Mouse (Mus musculus): ENCODE data around the gene Hsbp1. TPM values are rescaled to one million over a fixed set of nuclear protein-coding genes. Genes with fewer than 3 reads are reported as not detected.

Gene Hsbp1
- polyA plus RNA-seq, 1 experiment from 2014 or later = 256 TPM

- Histone ChIP-seq H3K27me3 (replicated peaks; ENCODE audit: control insufficient read depth, insufficient read depth, low read length) (no peaks in the 10 kb centered on the region), H3K36me3 (ENCODE audit: control insufficient read depth, insufficient read depth) (no peaks in the 10 kb centered on the region), H3K4me3 (ENCODE audit: low read depth, low read length) (no peak overlapping the region), H3K27ac (ENCODE audit: low read depth, low read length) (no peak overlapping the region), H3K4me2 (replicated peaks; ENCODE audit: low read depth) (no peak overlapping the region), H3K9me3 (ENCODE audit: control insufficient read depth) (no peaks in the 10 kb centered on the region), H3K4me1 (replicated peaks; ENCODE audit: control insufficient read depth, insufficient read depth, low read length) (no peaks in the 10 kb centered on the region), H3K9ac (ENCODE audit: low read depth, low read length) (no peak overlapping the region)
- ATAC-seq = no peak
- WGBS = 70% methylated on average over 7 of the region's 7 CpGs
- TF ChIP-seq CTCF (IDR thresholded peaks at IDR 0.05; ENCODE audit: low read depth) = no peak
These were observed 34.2 kb downstream of the Hsbp1 start for GRCm38 (mm10) chr8:119378476-119378875.

GRCm38 (mm10) chr8:119380619-119381018 lies 36.3 kb downstream of the Hsbp1 start:
- H3K4me1 ChIP-seq (replicated peaks; ENCODE audit: control insufficient read depth, insufficient read depth, low read length) = no peaks in the 10 kb centered on the region
- H3K4me2 ChIP-seq (replicated peaks; ENCODE audit: low read depth) = no peak overlapping the region
- H3K27me3 ChIP-seq (replicated peaks; ENCODE audit: control insufficient read depth, insufficient read depth, low read length) = no peaks in the 10 kb centered on the region
- TF ChIP-seq CTCF (IDR thresholded peaks at IDR 0.05; ENCODE audit: low read depth) = peak; percentile 75
- H3K36me3 ChIP-seq (ENCODE audit: control insufficient read depth, insufficient read depth) = no peaks in the 10 kb centered on the region
- no peak for ATAC-seq
- no peak overlapping the region for H3K4me3 ChIP-seq (ENCODE audit: low read depth, low read length)
- no peaks in the 10 kb centered on the region for H3K9me3 ChIP-seq (ENCODE audit: control insufficient read depth)
- 31% methylated on average over 4 of the region's 4 CpGs for WGBS
- no peak overlapping the region for H3K9ac ChIP-seq (ENCODE audit: low read depth, low read length)
- no peak overlapping the region for H3K27ac ChIP-seq (ENCODE audit: low read depth, low read length)

DNA sequence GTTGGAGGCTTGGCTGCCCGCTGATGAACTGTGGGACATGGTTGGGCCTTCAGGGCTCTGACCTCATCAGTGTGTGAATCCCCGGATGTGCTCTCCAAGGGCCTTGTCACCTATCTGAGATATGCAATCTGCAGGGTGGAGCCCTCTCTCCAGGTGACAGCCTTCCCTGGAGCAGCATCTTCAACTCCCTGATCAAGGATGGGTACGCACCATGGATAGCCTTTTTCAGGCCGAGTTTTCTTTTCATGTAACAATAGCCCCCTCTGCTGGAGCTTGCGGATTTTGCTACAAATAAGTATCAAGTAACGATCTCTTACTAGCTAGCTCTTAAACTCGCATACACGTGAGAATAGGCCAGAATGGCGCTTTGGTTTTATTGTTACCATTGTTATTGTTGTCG lies 40.2 kb downstream of the Hsbp1 start:
- WGBS = 19% methylated on average over 10 of the region's 10 CpGs
- H3K27ac ChIP-seq (ENCODE audit: low read depth, low read length) = no peak overlapping the region

DNA sequence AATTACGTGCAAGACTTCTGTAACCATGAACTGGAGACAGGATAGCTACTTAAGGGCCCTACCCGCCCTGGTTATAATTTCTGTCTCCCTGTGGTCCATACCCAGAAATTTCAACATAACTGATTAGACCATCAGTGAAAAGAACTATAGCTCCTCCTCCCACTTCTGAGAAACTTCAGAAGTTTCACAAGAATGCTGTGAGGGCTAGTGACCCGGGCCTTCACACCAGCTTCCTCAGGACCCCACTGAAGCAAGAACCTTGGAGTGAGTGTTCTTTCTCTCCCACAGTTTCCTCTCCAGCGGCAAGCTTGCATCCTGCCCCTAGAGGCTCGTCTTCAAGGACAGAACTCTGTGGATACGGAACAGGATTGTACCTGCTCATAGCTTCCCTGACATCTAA lies 41.6 kb downstream of the Hsbp1 start:
- Histone ChIP-seq H3K9ac (ENCODE audit: low read depth, low read length) (no peak overlapping the region), H3K27me3 (replicated peaks; ENCODE audit: control insufficient read depth, insufficient read depth, low read length) (no peaks in the 10 kb centered on the region), H3K4me1 (replicated peaks; ENCODE audit: control insufficient read depth, insufficient read depth, low read length) (no peaks in the 10 kb centered on the region), H3K9me3 (ENCODE audit: control insufficient read depth) (no peaks in the 10 kb centered on the region), H3K36me3 (ENCODE audit: control insufficient read depth, insufficient read depth) (no peaks in the 10 kb centered on the region), H3K4me3 (ENCODE audit: low read depth, low read length) (no peak overlapping the region), H3K4me2 (replicated peaks; ENCODE audit: low read depth) (no peak overlapping the region), H3K27ac (ENCODE audit: low read depth, low read length) (no peak overlapping the region)
- no peak for TF ChIP-seq CTCF (IDR thresholded peaks at IDR 0.05; ENCODE audit: low read depth)
- no peak for ATAC-seq
- 66% methylated on average over 6 of the region's 6 CpGs for WGBS

More for the DNA sequence above, 40.2 kb downstream of the Hsbp1 start:
- TF ChIP-seq CTCF (IDR thresholded peaks at IDR 0.05; ENCODE audit: low read depth) = peak; percentile 76
- Histone ChIP-seq H3K9me3 (ENCODE audit: control insufficient read depth) (no peaks in the 10 kb centered on the region), H3K36me3 (ENCODE audit: control insufficient read depth, insufficient read depth) (no peaks in the 10 kb centered on the region), H3K9ac (ENCODE audit: low read depth, low read length) (no peak overlapping the region), H3K4me3 (ENCODE audit: low read depth, low read length) (no peak overlapping the region), H3K4me1 (replicated peaks; ENCODE audit: control insufficient read depth, insufficient read depth, low read length) (no peaks in the 10 kb centered on the region), H3K4me2 (replicated peaks; ENCODE audit: low read depth) (no peak overlapping the region), H3K27me3 (replicated peaks; ENCODE audit: control insufficient read depth, insufficient read depth, low read length) (no peaks in the 10 kb centered on the region)
- 0 out of 2 replicates have a peak, but pooled peaks have one; percentile 22 for ATAC-seq

- Histone ChIP-seq H3K36me3 (ENCODE audit: control insufficient read depth, insufficient read depth) (no peaks in the 10 kb centered on the region), H3K27me3 (replicated peaks; ENCODE audit: control insufficient read depth, insufficient read depth, low read length) (no peaks in the 10 kb centered on the region), H3K4me3 (ENCODE audit: low read depth, low read length) (no peak overlapping the region), H3K4me2 (replicated peaks; ENCODE audit: low read depth) (no peak overlapping the region), H3K4me1 (replicated peaks; ENCODE audit: control insufficient read depth, insufficient read depth, low read length) (no peaks in the 10 kb centered on the region), H3K9ac (ENCODE audit: low read depth, low read length) (no peak overlapping the region), H3K27ac (ENCODE audit: low read depth, low read length) (no peak overlapping the region), H3K9me3 (ENCODE audit: control insufficient read depth) (no peaks in the 10 kb centered on the region)
- no peak for TF ChIP-seq CTCF (IDR thresholded peaks at IDR 0.05; ENCODE audit: low read depth)
- 77% methylated on average over 6 of the region's 6 CpGs for WGBS
- no peak for ATAC-seq
These were observed 42.7 kb downstream of the Hsbp1 start for GRCm38 (mm10) chr8:119386988-119387387.

DNA sequence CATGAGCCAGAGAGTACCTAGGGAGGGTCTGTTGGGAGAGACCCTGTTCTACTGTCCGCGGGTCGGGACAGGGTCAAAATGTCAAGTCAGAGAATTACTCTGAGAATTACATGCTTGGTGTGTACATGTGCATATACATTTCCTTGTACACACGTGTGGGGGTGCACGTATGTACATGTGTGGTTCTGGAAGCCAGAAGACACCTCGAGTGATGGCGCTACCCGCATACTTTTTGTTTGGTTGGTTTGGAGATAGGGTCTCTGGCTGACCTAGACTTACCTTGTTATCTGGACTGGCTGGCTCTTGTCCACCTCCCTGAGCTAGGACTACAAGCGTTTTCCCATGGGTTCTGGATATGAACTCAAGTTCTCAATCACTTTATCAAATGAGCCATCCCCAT lies 49.8 kb downstream of the Hsbp1 start:
- no peaks in the 10 kb centered on the region for H3K27me3 ChIP-seq (replicated peaks; ENCODE audit: control insufficient read depth, insufficient read depth, low read length)
- 0 out of 2 replicates have a peak overlapping the region, but pooled peaks have one; percentile 37 for H3K27ac ChIP-seq (ENCODE audit: low read depth, low read length)
- H3K9me3 ChIP-seq (ENCODE audit: control insufficient read depth) = no peaks in the 10 kb centered on the region
- H3K9ac ChIP-seq (ENCODE audit: low read depth, low read length) = no peak overlapping the region; the same call in 1 of the 2 replicates
- H3K4me2 ChIP-seq (replicated peaks; ENCODE audit: low read depth) = peak overlapping the region; percentile 99
- TF ChIP-seq CTCF (IDR thresholded peaks at IDR 0.05; ENCODE audit: low read depth) = no peak
- H3K4me3 ChIP-seq (ENCODE audit: low read depth, low read length) = peak overlapping the region; percentile 72
- ATAC-seq = 0 out of 2 replicates have a peak, but pooled peaks have one; percentile 0
- no peaks in the 10 kb centered on the region for H3K36me3 ChIP-seq (ENCODE audit: control insufficient read depth, insufficient read depth)
- H3K4me1 ChIP-seq (replicated peaks; ENCODE audit: control insufficient read depth, insufficient read depth, low read length) = 0 out of 2 replicates have a peak, but pooled peaks cover 2% of the 10 kb centered on the region
- WGBS = 78% methylated on average over 9 of the region's 9 CpGs

Measured in intestine, postnatal 0 days (tissue).